Mouse (Mus musculus) heart, adult 2 months (tissue): Measurements from ENCODE around the gene Creb3l2.

Source experiments
- CTCF ChIP-seq: fragments of 200-600 bp; IDR thresholded peaks from 2 replicates; pipeline ENCODE4 v1.8.1; 2022; ENCODE audit warnings: antibody characterized with exemption, mild to moderate bottlenecking, moderate library complexity
- POLR2A ChIP-seq: fragments of 200-500 bp; IDR thresholded peaks from 2 replicates; pipeline ENCODE4 v1.6.1; 2011; ENCODE audit warnings: mild to moderate bottlenecking, low read depth, low read length, control low read depth; ENCODE audit not compliant: insufficient read depth

DNA sequence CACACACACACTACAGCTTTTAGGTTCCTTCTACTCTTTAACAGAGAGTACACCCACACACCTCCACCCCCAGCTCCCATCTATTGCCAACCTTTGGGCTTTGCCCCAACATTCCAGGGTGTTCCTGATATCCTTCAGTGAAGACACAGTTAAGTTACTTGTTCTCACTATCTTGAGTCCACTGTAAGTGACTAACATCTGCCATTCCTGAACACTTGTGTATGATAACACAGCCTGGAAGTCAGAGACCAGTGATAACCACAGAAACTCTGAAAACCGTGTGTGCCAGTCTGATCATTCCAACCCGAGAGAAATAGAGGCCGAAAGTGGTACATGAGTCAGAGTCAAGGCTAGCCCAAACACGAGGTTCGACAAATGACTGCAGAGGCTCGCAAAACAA is 53.4 kb downstream of the Creb3l2 start:
- TF ChIP-seq POLR2A = no peak
- no peak for TF ChIP-seq CTCF
